ENCODE assay signal across 10 mouse cellular contexts in genomic region chr9:30716421-30717170, GRCm38 (mm10).
DNase-seq lines count a peak whose midpoint lies in the region; ATAC-seq and TF ChIP-seq lines count a peak whose summit lies in the region.
"Had no signal": no experiment of that assay in that cellular context is flagged by ENCODE, and none has a peak within 500 bp of the region (broad histone marks: within the 10 kb centered on the region; RNA-seq: fewer than 3 reads in every experiment).

No protein-coding gene starts in this region.

- no peak overlapping the region for H3K4me3 ChIP-seq in cerebellum, adult 2 months (replicated peaks; ENCODE audit: insufficient read depth, low read depth, low read length)
- H3K4me3 ChIP-seq in forebrain, embryonic 16.5 days (replicated peaks; ENCODE audit: low read length): no peak overlapping the region
- H3K4me3 ChIP-seq in lung, embryonic 16.5 days (ENCODE audit: low read length): no peak overlapping the region
- H3K4me3 ChIP-seq: stomach, embryonic 15.5 days had no signal

- ATAC-seq in forebrain, embryonic 16.5 days: 0 out of 2 replicates have a peak, but pooled peaks have one; percentile 43
- ATAC-seq in lung, embryonic 16.5 days (ENCODE audit: low read depth): peak; percentile 72

- no peaks in the 10 kb centered on the region for H3K9me3 ChIP-seq in forebrain, embryonic 16.5 days (ENCODE audit: control insufficient read depth, low read length)
- H3K9me3 ChIP-seq in lung, embryonic 16.5 days (ENCODE audit: control insufficient read depth, low read length): no peaks in the 10 kb centered on the region
- H3K9me3 ChIP-seq: stomach, embryonic 15.5 days had no signal

- no peak overlapping the region for H3K9ac ChIP-seq in forebrain, embryonic 16.5 days (replicated peaks; ENCODE audit: low read depth, low read length)
- no peak overlapping the region for H3K9ac ChIP-seq in lung, embryonic 16.5 days (ENCODE audit: low read length)
- H3K9ac ChIP-seq: stomach, embryonic 15.5 days had no signal

- no peak overlapping the region for H3K4me2 ChIP-seq in forebrain, embryonic 16.5 days (ENCODE audit: low read length)
- H3K4me2 ChIP-seq in lung, embryonic 16.5 days (ENCODE audit: low read depth, low read length): no peak overlapping the region
- H3K4me2 ChIP-seq: stomach, embryonic 15.5 days had no signal

- no peak for TF ChIP-seq POLR2A in cerebellum, adult 2 months (IDR thresholded peaks at IDR 0.05; ENCODE audit: borderline replicate concordance, insufficient read depth, low read length)

- H3K4me1 ChIP-seq in cerebellum, adult 2 months (ENCODE audit: control insufficient read depth, insufficient read depth, low read length): peaks cover 4% of the 10 kb centered on the region
- no peaks in the 10 kb centered on the region; the same call in 1 of the 2 replicates for H3K4me1 ChIP-seq in forebrain, embryonic 16.5 days (replicated peaks; ENCODE audit: control insufficient read depth, insufficient read depth, low read length)
- H3K4me1 ChIP-seq in lung, embryonic 16.5 days (replicated peaks; ENCODE audit: control insufficient read depth, insufficient read depth, low read length): peaks cover 8% of the 10 kb centered on the region; the same call in 1 of the 2 replicates
- H3K4me1 ChIP-seq: stomach, embryonic 15.5 days had no signal

- 10% methylated on average over 8 of the region's 8 CpGs for WGBS in cerebellum, adult 2 months
- WGBS in forebrain, embryonic 16.5 days: 64% methylated on average over 8 of the region's 8 CpGs
- WGBS in lung, embryonic 16.5 days: 53% methylated on average over 8 of the region's 8 CpGs

- no peaks in the 10 kb centered on the region for H3K36me3 ChIP-seq in forebrain, embryonic 16.5 days (ENCODE audit: control insufficient read depth, insufficient read depth)
- H3K36me3 ChIP-seq in lung, embryonic 16.5 days (ENCODE audit: control insufficient read depth, insufficient read depth, low read length): no peaks in the 10 kb centered on the region
- H3K36me3 ChIP-seq: stomach, embryonic 15.5 days had no signal

- peak; percentile 4 to 37 for DNase-seq in layer of hippocampus, adult 18-20 months (ENCODE audit: low spot score in 2 of 2)
- DNase-seq in layer of hippocampus, postnatal 10 days (ENCODE audit: low spot score in 2 of 2): no peak
- peak; percentile 18 to 53 for DNase-seq in cerebellum, adult 2 months
- no peak for DNase-seq in thymus, postnatal 25 days
- DNase-seq in spleen, postnatal 14 days (ENCODE audit: low spot score in 2 of 2): no peak
- no peak for DNase-seq in frontal cortex, postnatal 10 days (ENCODE audit: low spot score in 2 of 2)
- DNase-seq: right cerebral cortex, postnatal 14 days had no signal

- H3K27ac ChIP-seq in cerebellum, adult 2 months (ENCODE audit: insufficient read depth, low read length): no peak overlapping the region
- no peak overlapping the region for H3K27ac ChIP-seq in forebrain, embryonic 16.5 days (ENCODE audit: low read length)
- peak overlapping the region; percentile 59 for H3K27ac ChIP-seq in lung, embryonic 16.5 days (ENCODE audit: low read length)
- H3K27ac ChIP-seq: stomach, embryonic 15.5 days had no signal

- TF ChIP-seq CTCF in cerebellum, adult 2 months (IDR thresholded peaks at IDR 0.05; ENCODE audit: borderline replicate concordance, insufficient read depth, low read depth, low read length): no peak

- no peaks in the 10 kb centered on the region; the same call in 1 of the 2 replicates for H3K27me3 ChIP-seq in cerebellum, adult 2 months (ENCODE audit: control insufficient read depth, insufficient read depth, low read length)
- no peaks in the 10 kb centered on the region for H3K27me3 ChIP-seq in forebrain, embryonic 16.5 days (replicated peaks; ENCODE audit: control insufficient read depth, insufficient read depth, low read length)
- no peaks in the 10 kb centered on the region for H3K27me3 ChIP-seq in lung, embryonic 16.5 days (ENCODE audit: control insufficient read depth, insufficient read depth, low read depth, low read length)
- H3K27me3 ChIP-seq: stomach, embryonic 15.5 days had no signal

Comparison
In these comparisons a context has a peak if more than half of its experiments do, and no peak if none do; other contexts are left out.
1. DNase-seq: peak in layer of hippocampus, adult 18-20 months (2 of 2) and cerebellum, adult 2 months (2 of 2); none in layer of hippocampus, postnatal 10 days (0 of 2), thymus, postnatal 25 days (single experiment), spleen, postnatal 14 days (0 of 2) and frontal cortex, postnatal 10 days (0 of 2).